Mouse (Mus musculus): ENCODE results near the gene Cadps2. TPM values are rescaled to one million over a fixed set of nuclear protein-coding genes. Genes with fewer than 3 reads are reported as not detected.

Cadps2 gene
- polyA plus RNA-seq, 1 experiment = 0.02 TPM

DNA sequence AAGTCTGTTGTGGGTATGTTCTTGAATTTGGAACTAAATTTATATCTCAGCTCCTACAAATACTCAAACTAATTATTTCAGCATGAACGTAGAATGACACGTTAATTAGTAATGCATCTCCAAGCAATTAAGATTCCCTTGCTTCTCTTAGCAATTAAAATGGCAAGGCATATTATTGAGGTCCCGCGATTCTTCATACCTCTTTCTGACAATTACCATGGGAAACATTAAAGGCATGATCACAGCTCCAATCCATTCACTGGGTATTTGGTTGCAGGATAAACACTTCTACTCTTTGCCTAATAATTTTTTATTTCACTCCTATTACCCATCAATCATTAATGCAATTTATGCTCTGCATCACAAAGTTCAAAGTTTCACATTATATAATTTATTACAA, 371.3 kb downstream of the Cadps2 start:
- H3K27me3 ChIP-seq (ENCODE audit: control insufficient read depth, insufficient read depth, insufficient read length) = no peaks in the 10 kb centered on the region
- no peaks in the 10 kb centered on the region for H3K79me2 ChIP-seq (ENCODE audit: control insufficient read depth, insufficient read depth)
- H3K36me3 ChIP-seq (ENCODE audit: control insufficient read depth, insufficient read depth) = no peaks in the 10 kb centered on the region
- no peak for TF ChIP-seq E2F4 (IDR thresholded peaks at IDR 0.05; ENCODE audit: insufficient read depth)
- no peak for TF ChIP-seq USF1 (IDR thresholded peaks at IDR 0.05; ENCODE audit: low read depth)
- no peak for TF ChIP-seq TCF3 (IDR thresholded peaks at IDR 0.05; ENCODE audit: insufficient read length, low read depth)
- no peak for TF ChIP-seq CEBPB (IDR thresholded peaks at IDR 0.05; ENCODE audit: insufficient read depth, poor library complexity, severe bottlenecking)
- TF ChIP-seq MYOG (IDR thresholded peaks at IDR 0.05; ENCODE audit: control insufficient read depth in 1 of 3, insufficient read depth in 1 of 3, insufficient read length in 2 of 3, low read depth in 2 of 3) = no peak
- no peak for TF ChIP-seq TCF12 (IDR thresholded peaks at IDR 0.05; ENCODE audit: insufficient read depth, poor library complexity, severe bottlenecking)
- TF ChIP-seq MAX (IDR thresholded peaks at IDR 0.05; ENCODE audit: low read depth) = no peak
- no peak for TF ChIP-seq POLR2AphosphoS2 (IDR thresholded peaks at IDR 0.05; ENCODE audit: insufficient read length, low read depth)
- no peak for TF ChIP-seq POLR2A (IDR thresholded peaks at IDR 0.05; ENCODE audit: insufficient read length, low read depth)
- TF ChIP-seq REST (IDR thresholded peaks at IDR 0.05; ENCODE audit: insufficient read depth, insufficient read length) = no peak
- no peak for TF ChIP-seq MYOD1 (IDR thresholded peaks at IDR 0.05; ENCODE audit: control insufficient read depth in 1 of 3, insufficient read length in 2 of 3, low read depth in 2 of 3)
- TF ChIP-seq SRF (IDR thresholded peaks at IDR 0.05; ENCODE audit: control insufficient read depth, insufficient read length, low read depth) = no peak
- H3K4me2 ChIP-seq (ENCODE audit: low read depth) = no peak overlapping the region
- H3K4me3 ChIP-seq = no peak overlapping the region
- H3ac ChIP-seq (ENCODE audit: control insufficient read depth, insufficient read length) = no peak overlapping the region

- no peak overlapping the region for H3ac ChIP-seq (ENCODE audit: control insufficient read depth, insufficient read length)
- no peak overlapping the region for H3K4me2 ChIP-seq (ENCODE audit: low read depth)
- no peaks in the 10 kb centered on the region for H3K36me3 ChIP-seq (ENCODE audit: control insufficient read depth, insufficient read depth)
- H3K79me2 ChIP-seq (ENCODE audit: control insufficient read depth, insufficient read depth) = no peaks in the 10 kb centered on the region
- H3K4me3 ChIP-seq = no peak overlapping the region
- no peaks in the 10 kb centered on the region for H3K27me3 ChIP-seq (ENCODE audit: control insufficient read depth, insufficient read depth, insufficient read length)
- no peak for TF ChIP-seq MYOG (IDR thresholded peaks at IDR 0.05; ENCODE audit: control insufficient read depth in 1 of 3, insufficient read depth in 1 of 3, insufficient read length in 2 of 3, low read depth in 2 of 3)
- TF ChIP-seq TCF3 (IDR thresholded peaks at IDR 0.05; ENCODE audit: insufficient read length, low read depth) = no peak
- TF ChIP-seq USF1 (IDR thresholded peaks at IDR 0.05; ENCODE audit: low read depth) = no peak
- no peak for TF ChIP-seq CEBPB (IDR thresholded peaks at IDR 0.05; ENCODE audit: insufficient read depth, poor library complexity, severe bottlenecking)
- no peak for TF ChIP-seq MYOD1 (IDR thresholded peaks at IDR 0.05; ENCODE audit: control insufficient read depth in 1 of 3, insufficient read length in 2 of 3, low read depth in 2 of 3)
- no peak for TF ChIP-seq POLR2A (IDR thresholded peaks at IDR 0.05; ENCODE audit: insufficient read length, low read depth)
- no peak for TF ChIP-seq SRF (IDR thresholded peaks at IDR 0.05; ENCODE audit: control insufficient read depth, insufficient read length, low read depth)
- no peak for TF ChIP-seq TCF12 (IDR thresholded peaks at IDR 0.05; ENCODE audit: insufficient read depth, poor library complexity, severe bottlenecking)
- no peak for TF ChIP-seq MAX (IDR thresholded peaks at IDR 0.05; ENCODE audit: low read depth)
- no peak for TF ChIP-seq POLR2AphosphoS2 (IDR thresholded peaks at IDR 0.05; ENCODE audit: insufficient read length, low read depth)
- no peak for TF ChIP-seq E2F4 (IDR thresholded peaks at IDR 0.05; ENCODE audit: insufficient read depth)
- TF ChIP-seq REST (IDR thresholded peaks at IDR 0.05; ENCODE audit: insufficient read depth, insufficient read length) = no peak
Measured at GRCm38 (mm10) chr6:23462600-23463280, 376.5 kb downstream of the Cadps2 start.

GRCm38 (mm10) chr6:23457748-23458147, 381.5 kb downstream of the Cadps2 start:
- H3K27me3 ChIP-seq (ENCODE audit: control insufficient read depth, insufficient read depth, insufficient read length) = no peaks in the 10 kb centered on the region
- TF ChIP-seq TCF3 (IDR thresholded peaks at IDR 0.05; ENCODE audit: insufficient read length, low read depth) (no peak), REST (IDR thresholded peaks at IDR 0.05; ENCODE audit: insufficient read depth, insufficient read length) (no peak), SRF (IDR thresholded peaks at IDR 0.05; ENCODE audit: control insufficient read depth, insufficient read length, low read depth) (no peak), USF1 (IDR thresholded peaks at IDR 0.05; ENCODE audit: low read depth) (no peak), MYOG (IDR thresholded peaks at IDR 0.05; ENCODE audit: control insufficient read depth in 1 of 3, insufficient read depth in 1 of 3, insufficient read length in 2 of 3, low read depth in 2 of 3) (no peak), POLR2A (IDR thresholded peaks at IDR 0.05; ENCODE audit: insufficient read length, low read depth) (no peak), E2F4 (IDR thresholded peaks at IDR 0.05; ENCODE audit: insufficient read depth) (no peak), MYOD1 (IDR thresholded peaks at IDR 0.05; ENCODE audit: control insufficient read depth in 1 of 3, insufficient read length in 2 of 3, low read depth in 2 of 3) (no peak), TCF12 (IDR thresholded peaks at IDR 0.05; ENCODE audit: insufficient read depth, poor library complexity, severe bottlenecking) (no peak), POLR2AphosphoS2 (IDR thresholded peaks at IDR 0.05; ENCODE audit: insufficient read length, low read depth) (no peak), MAX (IDR thresholded peaks at IDR 0.05; ENCODE audit: low read depth) (no peak), CEBPB (IDR thresholded peaks at IDR 0.05; ENCODE audit: insufficient read depth, poor library complexity, severe bottlenecking) (no peak)
- no peak overlapping the region for H3K4me2 ChIP-seq (ENCODE audit: low read depth)
- no peaks in the 10 kb centered on the region for H3K79me2 ChIP-seq (ENCODE audit: control insufficient read depth, insufficient read depth)
- no peak overlapping the region for H3ac ChIP-seq (ENCODE audit: control insufficient read depth, insufficient read length)
- no peak overlapping the region for H3K4me3 ChIP-seq
- H3K36me3 ChIP-seq (ENCODE audit: control insufficient read depth, insufficient read depth) = no peaks in the 10 kb centered on the region

GRCm38 (mm10) chr6:23453907-23454306, 385.3 kb downstream of the Cadps2 start:
- Histone ChIP-seq H3K36me3 (ENCODE audit: control insufficient read depth, insufficient read depth) (no peaks in the 10 kb centered on the region), H3K4me2 (ENCODE audit: low read depth) (no peak overlapping the region), H3K79me2 (ENCODE audit: control insufficient read depth, insufficient read depth) (no peaks in the 10 kb centered on the region), H3K27me3 (ENCODE audit: control insufficient read depth, insufficient read depth, insufficient read length) (no peaks in the 10 kb centered on the region), H3K4me3 (no peak overlapping the region), H3ac (ENCODE audit: control insufficient read depth, insufficient read length) (no peak overlapping the region)
- TF ChIP-seq SRF (IDR thresholded peaks at IDR 0.05; ENCODE audit: control insufficient read depth, insufficient read length, low read depth) (no peak), MYOG (IDR thresholded peaks at IDR 0.05; ENCODE audit: control insufficient read depth in 1 of 3, insufficient read depth in 1 of 3, insufficient read length in 2 of 3, low read depth in 2 of 3) (no peak), REST (IDR thresholded peaks at IDR 0.05; ENCODE audit: insufficient read depth, insufficient read length) (no peak), CEBPB (IDR thresholded peaks at IDR 0.05; ENCODE audit: insufficient read depth, poor library complexity, severe bottlenecking) (no peak), POLR2AphosphoS2 (IDR thresholded peaks at IDR 0.05; ENCODE audit: insufficient read length, low read depth) (no peak), MYOD1 (IDR thresholded peaks at IDR 0.05; ENCODE audit: control insufficient read depth in 1 of 3, insufficient read length in 2 of 3, low read depth in 2 of 3) (no peak), TCF12 (IDR thresholded peaks at IDR 0.05; ENCODE audit: insufficient read depth, poor library complexity, severe bottlenecking) (no peak), POLR2A (IDR thresholded peaks at IDR 0.05; ENCODE audit: insufficient read length, low read depth) (no peak), USF1 (IDR thresholded peaks at IDR 0.05; ENCODE audit: low read depth) (no peak), E2F4 (IDR thresholded peaks at IDR 0.05; ENCODE audit: insufficient read depth) (no peak), MAX (IDR thresholded peaks at IDR 0.05; ENCODE audit: low read depth) (no peak), TCF3 (IDR thresholded peaks at IDR 0.05; ENCODE audit: insufficient read length, low read depth) (no peak)

Measured in myocyte (in vitro differentiated cells).